Mouse (Mus musculus): ENCODE data around the gene Kpna1. TPM values are rescaled to one million over a fixed set of nuclear protein-coding genes. Genes with fewer than 3 reads are reported as not detected.
"Not testable (repeated sequence)": the region's sequence is repeated elsewhere in the genome, so short reads cannot be mapped to it uniquely, and the experiment has no call there.

Gene Kpna1
- polyA plus RNA-seq, 1 experiment from 2014 or later: 46.0 TPM

GRCm38 (mm10) chr16:36056416-36056815 is 77.9 kb downstream of the Kpna1 start:
- Histone ChIP-seq H3K27ac (replicated peaks in 1 of 2; ENCODE audit: control insufficient read depth in 1 of 2, insufficient read depth in 1 of 2, low read depth in 2 of 2, low read length in 2 of 2) (no peak overlapping the region), H3K9me3 (ENCODE audit: control insufficient read depth, low read length) (no peaks in the 10 kb centered on the region), H3K4me2 (ENCODE audit: low read length) (no peak overlapping the region), H3K4me1 (ENCODE audit: control insufficient read depth in 2 of 2, insufficient read depth in 2 of 2, low read length in 2 of 2) (peaks cover 27 to 58% of the 10 kb centered on the region in 2 experiments), H3K36me3 (ENCODE audit: control insufficient read depth, insufficient read depth, low read length) (peaks cover 30% of the 10 kb centered on the region), H3K9ac (ENCODE audit: low read length) (no peak overlapping the region), H3K4me3 (ENCODE audit: control insufficient read depth in 1 of 2, insufficient read depth in 1 of 2, low read depth in 1 of 2, low read length in 2 of 2) (no peak overlapping the region), H3K27me3 (ENCODE audit: control insufficient read depth, insufficient read depth, low read length) (no peaks in the 10 kb centered on the region)
- no peak for ATAC-seq (ENCODE audit: insufficient number of reproducible peaks, insufficient read depth, low FRiP score, low read depth)
- WGBS: 76% methylated on average over 11 of the region's 11 CpGs

DNA sequence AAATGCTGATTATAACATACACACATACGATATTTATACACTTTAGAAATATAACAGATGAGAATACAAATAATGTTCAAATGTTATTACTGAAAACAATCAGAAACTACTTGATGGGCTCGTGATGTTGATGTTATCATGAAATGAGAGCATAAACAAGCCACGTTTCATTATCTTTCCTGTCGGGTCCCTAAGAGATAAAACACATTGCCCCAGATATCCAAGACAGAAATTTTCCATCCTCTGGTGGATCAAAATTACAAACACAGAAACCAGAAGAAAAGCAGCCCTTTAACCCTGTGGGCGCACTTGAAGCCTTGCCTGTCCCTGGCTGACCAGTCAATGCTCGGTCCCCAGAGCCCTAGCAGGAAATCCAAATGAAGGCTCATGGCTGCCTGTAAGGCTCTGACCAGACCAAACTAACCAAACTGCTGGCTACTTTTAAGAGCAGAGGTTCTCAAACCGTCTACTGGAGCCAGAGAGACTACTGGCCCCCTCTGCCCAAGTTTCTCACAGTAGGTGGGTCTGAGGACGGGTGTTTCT is 79.5 kb downstream of the Kpna1 start:
- WGBS: 40% methylated on average over 8 of the region's 8 CpGs
- Histone ChIP-seq H3K27me3 (ENCODE audit: control insufficient read depth, insufficient read depth, low read length) (no peaks in the 10 kb centered on the region), H3K9me3 (ENCODE audit: control insufficient read depth, low read length) (no peaks in the 10 kb centered on the region), H3K9ac (ENCODE audit: low read length) (peak overlapping the region; percentile 11; the same call in 1 of the 2 replicates), H3K4me2 (ENCODE audit: low read length) (no peak overlapping the region), H3K27ac (replicated peaks in 1 of 2; ENCODE audit: control insufficient read depth in 1 of 2, insufficient read depth in 1 of 2, low read depth in 2 of 2, low read length in 2 of 2) (peak overlapping the region in 1 of 2 experiments; percentile 50; a peak in 1 of 4 replicates), H3K4me1 (ENCODE audit: control insufficient read depth in 2 of 2, insufficient read depth in 2 of 2, low read length in 2 of 2) (peaks cover 24 to 63% of the 10 kb centered on the region in 2 experiments), H3K4me3 (ENCODE audit: control insufficient read depth in 1 of 2, insufficient read depth in 1 of 2, low read depth in 1 of 2, low read length in 2 of 2) (no peak overlapping the region), H3K36me3 (ENCODE audit: control insufficient read depth, insufficient read depth, low read length) (peaks cover 24% of the 10 kb centered on the region)
- ATAC-seq (ENCODE audit: insufficient number of reproducible peaks, insufficient read depth, low FRiP score, low read depth): no peak

DNA sequence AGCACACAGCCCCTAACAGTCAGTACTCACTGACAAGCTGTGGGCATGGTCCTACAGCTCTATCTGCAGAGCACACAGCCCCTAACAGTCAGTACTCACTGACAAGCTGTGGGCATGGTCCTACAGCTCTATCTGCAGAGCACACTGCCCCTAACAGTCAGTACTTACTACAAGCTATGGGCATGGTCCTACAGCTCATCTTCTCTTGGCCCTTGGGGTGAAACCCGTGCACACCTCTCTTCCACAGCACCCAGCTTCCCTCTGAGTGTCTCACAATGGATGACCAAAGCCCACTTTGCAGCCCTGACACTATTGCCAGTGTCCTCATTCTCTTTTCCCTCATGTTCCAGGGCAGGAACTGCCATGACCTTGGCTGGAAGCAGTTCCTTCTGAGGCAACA is 84.0 kb downstream of the Kpna1 start:
- not testable (repeated sequence) for H3K9ac ChIP-seq (ENCODE audit: low read length); H3K27me3 ChIP-seq (ENCODE audit: control insufficient read depth, insufficient read depth, low read length); H3K4me3 ChIP-seq (ENCODE audit: control insufficient read depth in 1 of 2, insufficient read depth in 1 of 2, low read depth in 1 of 2, low read length in 2 of 2); H3K9me3 ChIP-seq (ENCODE audit: control insufficient read depth, low read length); H3K4me2 ChIP-seq (ENCODE audit: low read length); ATAC-seq (ENCODE audit: insufficient number of reproducible peaks, insufficient read depth, low FRiP score, low read depth)
- WGBS: 70% methylated on average over 1 of the region's 1 CpGs
- H3K27ac ChIP-seq (replicated peaks in 1 of 2; ENCODE audit: control insufficient read depth in 1 of 2, insufficient read depth in 1 of 2, low read depth in 2 of 2, low read length in 2 of 2): 0 out of 4 replicates have a peak overlapping the region, but pooled peaks of 1 of the 2 experiments have one; percentile 26
- peaks cover 22% of the 10 kb centered on the region for H3K36me3 ChIP-seq (ENCODE audit: control insufficient read depth, insufficient read depth, low read length)
- H3K4me1 ChIP-seq (ENCODE audit: control insufficient read depth in 2 of 2, insufficient read depth in 2 of 2, low read length in 2 of 2): peaks cover 29 to 71% of the 10 kb centered on the region in 2 experiments

- peak overlapping the region; percentile 47 to 73; a peak in 2 of 4 replicates for H3K27ac ChIP-seq (replicated peaks in 1 of 2; ENCODE audit: control insufficient read depth in 1 of 2, insufficient read depth in 1 of 2, low read depth in 2 of 2, low read length in 2 of 2)
- H3K4me1 ChIP-seq (ENCODE audit: control insufficient read depth in 2 of 2, insufficient read depth in 2 of 2, low read length in 2 of 2): peaks cover 27 to 74% of the 10 kb centered on the region in 2 experiments
- H3K36me3 ChIP-seq (ENCODE audit: control insufficient read depth, insufficient read depth, low read length): peaks cover 28% of the 10 kb centered on the region
- 67% methylated on average over 2 of the region's 2 CpGs for WGBS
- no peak for ATAC-seq (ENCODE audit: insufficient number of reproducible peaks, insufficient read depth, low FRiP score, low read depth)
- no peaks in the 10 kb centered on the region for H3K27me3 ChIP-seq (ENCODE audit: control insufficient read depth, insufficient read depth, low read length)
- peak overlapping the region; percentile 36 for H3K9ac ChIP-seq (ENCODE audit: low read length)
- no peak overlapping the region for H3K4me3 ChIP-seq (ENCODE audit: control insufficient read depth in 1 of 2, insufficient read depth in 1 of 2, low read depth in 1 of 2, low read length in 2 of 2)
- H3K4me2 ChIP-seq (ENCODE audit: low read length): no peak overlapping the region
- no peaks in the 10 kb centered on the region for H3K9me3 ChIP-seq (ENCODE audit: control insufficient read depth, low read length)
Observed at GRCm38 (mm10) chr16:36063315-36063714, 84.8 kb downstream of the Kpna1 start.

DNA sequence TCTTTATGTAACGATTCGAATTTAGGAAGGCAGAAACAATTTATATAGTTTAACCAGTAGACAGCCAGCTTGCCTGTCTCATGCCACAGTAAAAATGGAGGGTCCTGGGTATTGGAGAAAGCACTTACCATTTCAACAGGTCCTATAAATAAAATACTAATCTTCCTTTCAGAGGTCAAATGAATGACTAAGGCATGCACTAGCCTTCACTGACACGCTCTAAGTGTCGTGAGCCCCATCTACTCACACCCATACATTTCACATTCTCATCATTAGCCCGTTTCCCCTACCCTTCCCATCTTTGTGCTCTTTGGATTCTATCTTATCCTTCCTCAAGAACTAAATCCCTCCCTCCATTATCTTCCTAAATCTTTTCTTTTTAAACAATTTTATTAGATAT is 86.4 kb downstream of the Kpna1 start:
- Histone ChIP-seq H3K9ac (ENCODE audit: low read length) (peak overlapping the region; percentile 45; the same call in 1 of the 2 replicates), H3K4me1 (ENCODE audit: control insufficient read depth in 2 of 2, insufficient read depth in 2 of 2, low read length in 2 of 2) (peaks cover 23 to 71% of the 10 kb centered on the region in 2 experiments), H3K27me3 (ENCODE audit: control insufficient read depth, insufficient read depth, low read length) (no peaks in the 10 kb centered on the region), H3K4me2 (ENCODE audit: low read length) (peak overlapping the region; percentile 38), H3K27ac (replicated peaks in 1 of 2; ENCODE audit: control insufficient read depth in 1 of 2, insufficient read depth in 1 of 2, low read depth in 2 of 2, low read length in 2 of 2) (peak overlapping the region in 1 of 2 experiments; percentile 73; a peak in 3 of 4 replicates), H3K9me3 (ENCODE audit: control insufficient read depth, low read length) (no peaks in the 10 kb centered on the region), H3K36me3 (ENCODE audit: control insufficient read depth, insufficient read depth, low read length) (peaks cover 41% of the 10 kb centered on the region), H3K4me3 (ENCODE audit: control insufficient read depth in 1 of 2, insufficient read depth in 1 of 2, low read depth in 1 of 2, low read length in 2 of 2) (no peak overlapping the region)
- 40% methylated on average over 5 of the region's 5 CpGs for WGBS
- peak; percentile 65 for ATAC-seq (ENCODE audit: insufficient number of reproducible peaks, insufficient read depth, low FRiP score, low read depth)

GRCm38 (mm10) chr16:36067694-36068093 is 89.1 kb downstream of the Kpna1 start:
- ATAC-seq (ENCODE audit: insufficient number of reproducible peaks, insufficient read depth, low FRiP score, low read depth): no peak
- WGBS: 48% methylated on average over 2 of the region's 2 CpGs
- H3K27ac ChIP-seq (replicated peaks in 1 of 2; ENCODE audit: control insufficient read depth in 1 of 2, insufficient read depth in 1 of 2, low read depth in 2 of 2, low read length in 2 of 2): peak overlapping the region in 1 of 2 experiments; percentile 26; a peak in 1 of 4 replicates
- no peak overlapping the region for H3K4me3 ChIP-seq (ENCODE audit: control insufficient read depth in 1 of 2, insufficient read depth in 1 of 2, low read depth in 1 of 2, low read length in 2 of 2)
- peaks cover 33% of the 10 kb centered on the region for H3K36me3 ChIP-seq (ENCODE audit: control insufficient read depth, insufficient read depth, low read length)
- peaks cover 23 to 61% of the 10 kb centered on the region in 2 experiments for H3K4me1 ChIP-seq (ENCODE audit: control insufficient read depth in 2 of 2, insufficient read depth in 2 of 2, low read length in 2 of 2)
- no peaks in the 10 kb centered on the region for H3K9me3 ChIP-seq (ENCODE audit: control insufficient read depth, low read length)
- peak overlapping the region; percentile 83 for H3K4me2 ChIP-seq (ENCODE audit: low read length)
- no peaks in the 10 kb centered on the region for H3K27me3 ChIP-seq (ENCODE audit: control insufficient read depth, insufficient read depth, low read length)
- peak overlapping the region; percentile 87; the same call in 1 of the 2 replicates for H3K9ac ChIP-seq (ENCODE audit: low read length)

DNA sequence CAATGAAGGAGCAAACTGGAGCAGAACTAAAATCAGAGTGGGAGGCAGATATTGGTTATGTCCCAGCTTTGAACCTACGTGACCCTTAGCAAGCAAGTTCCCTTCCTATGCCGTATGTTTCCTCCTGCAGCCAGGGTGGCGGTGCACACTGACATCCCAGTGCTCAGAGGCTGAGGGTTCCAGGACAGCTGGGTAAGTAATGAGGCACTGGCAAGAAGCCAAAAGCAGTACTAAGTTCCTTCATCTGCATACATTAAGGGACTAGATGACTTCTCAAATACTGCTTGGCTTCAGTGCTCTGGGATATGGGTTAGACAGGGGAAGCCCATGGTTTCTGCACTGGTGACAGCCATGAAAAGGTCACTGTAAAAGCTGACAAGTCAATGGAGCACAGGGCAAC is 89.8 kb downstream of the Kpna1 start:
- Histone ChIP-seq H3K9ac (ENCODE audit: low read length) (peak overlapping the region; percentile 87), H3K4me1 (ENCODE audit: control insufficient read depth in 2 of 2, insufficient read depth in 2 of 2, low read length in 2 of 2) (peaks cover 20 to 55% of the 10 kb centered on the region in 2 experiments), H3K4me3 (ENCODE audit: control insufficient read depth in 1 of 2, insufficient read depth in 1 of 2, low read depth in 1 of 2, low read length in 2 of 2) (peak overlapping the region in 1 of 2 experiments; percentile 77; a peak in 3 of 4 replicates), H3K4me2 (ENCODE audit: low read length) (peak overlapping the region; percentile 83), H3K27me3 (ENCODE audit: control insufficient read depth, insufficient read depth, low read length) (no peaks in the 10 kb centered on the region), H3K36me3 (ENCODE audit: control insufficient read depth, insufficient read depth, low read length) (peaks cover 27% of the 10 kb centered on the region), H3K27ac (replicated peaks in 1 of 2; ENCODE audit: control insufficient read depth in 1 of 2, insufficient read depth in 1 of 2, low read depth in 2 of 2, low read length in 2 of 2) (peak overlapping the region in 1 of 2 experiments; percentile 14; a peak in 1 of 4 replicates), H3K9me3 (ENCODE audit: control insufficient read depth, low read length) (no peaks in the 10 kb centered on the region)
- WGBS: 39% methylated on average over 3 of the region's 3 CpGs
- ATAC-seq (ENCODE audit: insufficient number of reproducible peaks, insufficient read depth, low FRiP score, low read depth): no peak
